Mouse (Mus musculus): ENCODE data around the gene Ube4a. TPM values are rescaled to one million over a fixed set of nuclear protein-coding genes. Genes with fewer than 3 reads are reported as not detected.
"Not testable (repeated sequence)": the region's sequence is repeated elsewhere in the genome, so short reads cannot be mapped to it uniquely, and the experiment has no call there.

The Ube4a gene
- polyA plus RNA-seq, 1 experiment from 2014 or later = 18.6 TPM

- H3K27me3 ChIP-seq (ENCODE audit: insufficient read depth, low read length) = no peaks in the 10 kb centered on the region
- H3K4me3 ChIP-seq (replicated peaks; ENCODE audit: low read depth, low read length) = no peak overlapping the region
- H3K9ac ChIP-seq (ENCODE audit: low read depth, low read length) = no peak overlapping the region
- DNase-seq (ENCODE audit: low spot score) = no peak
- peaks cover 3% of the 10 kb centered on the region; the same call in 1 of the 2 replicates for H3K4me1 ChIP-seq (replicated peaks; ENCODE audit: insufficient read depth, low read length)
- no peaks in the 10 kb centered on the region for H3K36me3 ChIP-seq (ENCODE audit: insufficient read depth, low read length)
- WGBS = 57% methylated on average over 1 of the region's 1 CpGs
- peak; percentile 29; the same call in 1 of the 2 replicates for TF ChIP-seq CTCF (IDR thresholded peaks at IDR 0.05; ENCODE audit: low read depth)
- H3K4me2 ChIP-seq (ENCODE audit: low read length) = no peak overlapping the region
- no peak for ATAC-seq (replicated peaks; ENCODE audit: low FRiP score, low read depth)
- H3K9me3 ChIP-seq (replicated peaks; ENCODE audit: low read length) = no peaks in the 10 kb centered on the region
- no peak overlapping the region for H3K27ac ChIP-seq
Measured at GRCm38 (mm10) chr9:44969450-44969849, 4.0 kb upstream of the Ube4a start.

- not testable (repeated sequence) for H3K27me3 ChIP-seq (ENCODE audit: insufficient read depth, low read length); DNase-seq (ENCODE audit: low spot score); H3K4me1 ChIP-seq (replicated peaks; ENCODE audit: insufficient read depth, low read length); H3K9ac ChIP-seq (ENCODE audit: low read depth, low read length); H3K4me2 ChIP-seq (ENCODE audit: low read length); ATAC-seq (replicated peaks; ENCODE audit: low FRiP score, low read depth); H3K36me3 ChIP-seq (ENCODE audit: insufficient read depth, low read length); H3K4me3 ChIP-seq (replicated peaks; ENCODE audit: low read depth, low read length); H3K9me3 ChIP-seq (replicated peaks; ENCODE audit: low read length); H3K27ac ChIP-seq
- WGBS = 87% methylated on average over 5 of the region's 5 CpGs
Measured at GRCm38 (mm10) chr9:44967763-44968162, 2.4 kb upstream of the Ube4a start.

GRCm38 (mm10) chr9:44966815-44967242 lies 1.4 kb upstream of the Ube4a start:
- H3K4me2 ChIP-seq (ENCODE audit: low read length) = no peak overlapping the region
- H3K4me3 ChIP-seq (replicated peaks; ENCODE audit: low read depth, low read length) = no peak overlapping the region
- no peak overlapping the region for H3K27ac ChIP-seq
- no peaks in the 10 kb centered on the region for H3K36me3 ChIP-seq (ENCODE audit: insufficient read depth, low read length)
- no peaks in the 10 kb centered on the region for H3K9me3 ChIP-seq (replicated peaks; ENCODE audit: low read length)
- no peak overlapping the region for H3K9ac ChIP-seq (ENCODE audit: low read depth, low read length)
- DNase-seq (ENCODE audit: low spot score) (peak; percentile 89), ATAC-seq (replicated peaks; ENCODE audit: low FRiP score, low read depth) (peak; percentile 61; the same call in 1 of the 2 replicates)
- WGBS = 19% methylated on average over 3 of the region's 3 CpGs
- H3K27me3 ChIP-seq (ENCODE audit: insufficient read depth, low read length) = no peaks in the 10 kb centered on the region
- TF ChIP-seq CTCF (IDR thresholded peaks at IDR 0.05; ENCODE audit: low read depth) = peak; percentile 91
- H3K4me1 ChIP-seq (replicated peaks; ENCODE audit: insufficient read depth, low read length) = peaks cover 3% of the 10 kb centered on the region; the same call in 1 of the 2 replicates

GRCm38 (mm10) chr9:44965833-44966466 lies 550 bp upstream of the Ube4a start:
- no peak for DNase-seq (ENCODE audit: low spot score)
- H3K27me3 ChIP-seq (ENCODE audit: insufficient read depth, low read length) = no peaks in the 10 kb centered on the region
- peak overlapping the region; percentile 32; the same call in 1 of the 2 replicates for H3K9ac ChIP-seq (ENCODE audit: low read depth, low read length)
- ATAC-seq (replicated peaks; ENCODE audit: low FRiP score, low read depth) = peak; percentile 11; the same call in 1 of the 2 replicates
- no peaks in the 10 kb centered on the region for H3K9me3 ChIP-seq (replicated peaks; ENCODE audit: low read length)
- peak overlapping the region; percentile 80 for H3K4me3 ChIP-seq (replicated peaks; ENCODE audit: low read depth, low read length)
- peak overlapping the region; percentile 55; the same call in 1 of the 2 replicates for H3K27ac ChIP-seq
- 13% methylated on average over 10 of the region's 10 CpGs for WGBS
- H3K36me3 ChIP-seq (ENCODE audit: insufficient read depth, low read length) = no peaks in the 10 kb centered on the region
- H3K4me1 ChIP-seq (replicated peaks; ENCODE audit: insufficient read depth, low read length) = peaks cover 3% of the 10 kb centered on the region; the same call in 1 of the 2 replicates
- TF ChIP-seq CTCF (IDR thresholded peaks at IDR 0.05; ENCODE audit: low read depth) = no peak
- peak overlapping the region; percentile 85 for H3K4me2 ChIP-seq (ENCODE audit: low read length)

- Histone ChIP-seq H3K4me2 (ENCODE audit: low read length) (no peak overlapping the region), H3K4me1 (replicated peaks; ENCODE audit: insufficient read depth, low read length) (no peaks in the 10 kb centered on the region), H3K36me3 (ENCODE audit: insufficient read depth, low read length) (peaks cover 49% of the 10 kb centered on the region), H3K27me3 (ENCODE audit: insufficient read depth, low read length) (no peaks in the 10 kb centered on the region), H3K9me3 (replicated peaks; ENCODE audit: low read length) (no peaks in the 10 kb centered on the region), H3K9ac (ENCODE audit: low read depth, low read length) (no peak overlapping the region), H3K27ac (no peak overlapping the region), H3K4me3 (replicated peaks; ENCODE audit: low read depth, low read length) (no peak overlapping the region)
- TF ChIP-seq CTCF (IDR thresholded peaks at IDR 0.05; ENCODE audit: low read depth) = no peak
- ATAC-seq (replicated peaks; ENCODE audit: low FRiP score, low read depth) (no peak), DNase-seq (ENCODE audit: low spot score) (no peak)
- 94% methylated on average over 3 of the region's 3 CpGs for WGBS
Measured at GRCm38 (mm10) chr9:44954432-44954831, 11.0 kb downstream of the Ube4a start.

- no peaks in the 10 kb centered on the region for H3K9me3 ChIP-seq (replicated peaks; ENCODE audit: low read length)
- TF ChIP-seq CTCF (IDR thresholded peaks at IDR 0.05; ENCODE audit: low read depth) = no peak
- no peak overlapping the region for H3K27ac ChIP-seq
- 0 out of 2 replicates have a peak, but pooled peaks have one; percentile 33 for ATAC-seq (replicated peaks; ENCODE audit: low FRiP score, low read depth)
- no peaks in the 10 kb centered on the region for H3K27me3 ChIP-seq (ENCODE audit: insufficient read depth, low read length)
- WGBS = 87% methylated on average over 5 of the region's 5 CpGs
- no peak overlapping the region for H3K4me3 ChIP-seq (replicated peaks; ENCODE audit: low read depth, low read length)
- H3K4me2 ChIP-seq (ENCODE audit: low read length) = no peak overlapping the region
- H3K36me3 ChIP-seq (ENCODE audit: insufficient read depth, low read length) = peaks cover 66% of the 10 kb centered on the region
- no peak for DNase-seq (ENCODE audit: low spot score)
- no peak overlapping the region for H3K9ac ChIP-seq (ENCODE audit: low read depth, low read length)
- H3K4me1 ChIP-seq (replicated peaks; ENCODE audit: insufficient read depth, low read length) = no peaks in the 10 kb centered on the region
Measured at GRCm38 (mm10) chr9:44947836-44948235, 17.6 kb downstream of the Ube4a start.

All from kidney, postnatal 0 days (tissue).